ENCODE assay signal across 10 mouse cellular contexts in the genomic region with DNA sequence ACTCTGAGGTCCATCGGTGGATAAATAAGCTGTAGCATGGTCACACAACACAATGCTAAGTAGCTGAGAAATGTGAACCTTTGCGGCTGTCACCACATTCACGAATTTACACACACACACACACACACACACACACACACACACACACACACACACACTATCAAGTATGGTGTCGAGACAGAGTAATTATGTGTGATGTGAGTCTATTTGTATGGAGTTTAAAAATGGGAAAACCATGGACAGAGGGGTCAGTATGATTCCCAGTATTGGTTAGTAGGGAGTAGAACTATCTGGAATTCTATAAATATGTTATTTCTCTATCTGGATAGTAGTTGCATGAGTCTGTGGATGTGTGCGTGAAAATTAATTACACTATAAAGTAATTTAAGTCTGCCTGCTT.
"Had no signal": no experiment of that assay in that cellular context is flagged by ENCODE, and none has a peak within 500 bp of the region (broad histone marks: within the 10 kb centered on the region; RNA-seq: fewer than 3 reads in every experiment).

No protein-coding gene starts in this region.

- H3K27me3 ChIP-seq: neural tube, embryonic 13.5 days; neural tube, embryonic 15.5 days; stomach, embryonic 15.5 days had no signal

- H3K9ac ChIP-seq: neural tube, embryonic 13.5 days; neural tube, embryonic 15.5 days; stomach, embryonic 15.5 days had no signal

- H3K9me3 ChIP-seq: neural tube, embryonic 13.5 days; neural tube, embryonic 15.5 days; stomach, embryonic 15.5 days had no signal

- H3K4me3 ChIP-seq: neural tube, embryonic 13.5 days; stomach, embryonic 15.5 days had no signal

- DNase-seq: spleen, adult 18-20 months; thymus, adult 18-20 months; thymus, adult 2 months; thymus, postnatal 25 days; thymus, postnatal 36 days; thymus, postnatal 4 days had no signal

- H3K36me3 ChIP-seq: neural tube, embryonic 13.5 days; neural tube, embryonic 15.5 days; stomach, embryonic 15.5 days had no signal

- H3K4me2 ChIP-seq: stomach, embryonic 15.5 days had no signal

- H3K27ac ChIP-seq: neural tube, embryonic 13.5 days; neural tube, embryonic 15.5 days; stomach, embryonic 15.5 days; stomach, postnatal 0 days had no signal

- H3K4me1 ChIP-seq: neural tube, embryonic 13.5 days; stomach, embryonic 15.5 days had no signal
